Mouse (Mus musculus) forebrain, embryonic 13.5 days (tissue): ENCODE measurements around the gene Aplnr. TPM values are rescaled to one million over a fixed set of nuclear protein-coding genes. Genes with fewer than 3 reads are reported as not detected.

ENCODE experiments used
- ATAC-seq: fragments of 200-750 bp; cut with Nextera tagmentation; 2 replicates; pipeline ENCODE4 v1.8.0; 2017
- H3K27ac ChIP-seq: fragments of 300-500 bp; sonication (generic); 2 replicates; pipeline ENCODE4 v1.5.1; 2015; ENCODE audit warnings: inconsistent platforms, mild to moderate bottlenecking, moderate library complexity
- H3K27me3 ChIP-seq: fragments of 300-500 bp; sonication (generic); 2 replicates; pipeline ENCODE4 v1.6.1; 2015; ENCODE audit warnings: mild to moderate bottlenecking, inconsistent platforms
- H3K36me3 ChIP-seq: fragments of 300-500 bp; sonication (generic); 2 replicates; pipeline ENCODE4 v1.6.1; 2015; ENCODE audit warnings: mild to moderate bottlenecking, inconsistent platforms; ENCODE audit not compliant: poor library complexity, severe bottlenecking
- H3K4me1 ChIP-seq: fragments of 300-500 bp; sonication (generic); 2 replicates; pipeline ENCODE4 v1.6.1; 2015; ENCODE audit warnings: inconsistent platforms
- H3K4me2 ChIP-seq: fragments of 300-500 bp; sonication (generic); 2 replicates; pipeline ENCODE4 v1.6.1; 2015; ENCODE audit warnings: inconsistent platforms, mild to moderate bottlenecking, moderate library complexity
- H3K4me3 ChIP-seq: fragments of 300-500 bp; sonication (generic); 2 replicates; pipeline ENCODE4 v1.5.1; 2015; ENCODE audit warnings: mild to moderate bottlenecking, inconsistent platforms
- H3K9ac ChIP-seq: fragments of 300-500 bp; sonication (generic); 2 replicates; pipeline ENCODE4 v1.6.1; 2015; ENCODE audit warnings: mild to moderate bottlenecking, inconsistent platforms
- H3K9me3 ChIP-seq: fragments of 300-500 bp; sonication (generic); replicated peaks from 2 replicates; pipeline ENCODE4 v1.6.1; 2016; ENCODE audit warnings: inconsistent platforms
- WGBS: fragments of 180-500 bp; shearing (Covaris S2); methylation state at CpG from one replicate; pipeline ENCODE4 v1.1.7; 2015; 5-methylcytosine and 5-hydroxymethylcytosine counted together
- polyA plus RNA-seq: library from polyadenylated mRNA; unstranded; fragments of >200 nt; fragmentation: Nextera tagmentation; extraction: Ambion mirVana; gene quantifications from 2 replicates; pipeline ENCODE4 v1.2.1, GENCODE M21; 2015

Gene Aplnr
- polyA plus RNA-seq, 1 experiment from 2014 or later = 20.0 TPM

DNA sequence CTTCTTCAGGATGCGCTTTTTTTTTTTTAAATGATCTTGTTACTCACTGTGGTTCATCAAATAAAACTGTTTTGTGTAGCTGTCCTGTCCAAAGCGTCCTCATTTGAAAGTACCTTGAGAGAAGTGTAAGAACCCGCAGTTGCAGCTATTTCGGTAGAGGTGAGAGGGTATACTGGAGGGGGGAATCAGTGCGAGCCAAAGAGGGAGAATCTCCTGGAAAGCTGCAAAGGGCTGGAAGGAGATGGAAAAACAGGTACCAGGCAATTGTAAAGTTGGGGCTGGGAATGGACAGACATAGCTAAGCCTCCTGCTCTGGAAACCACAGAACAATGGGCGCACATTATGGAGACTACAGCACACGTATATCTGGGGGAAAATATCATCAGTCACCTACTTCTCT lies 3.8 kb downstream of the Aplnr start:
- Histone ChIP-seq H3K9ac (no peak overlapping the region), H3K9me3 (no peaks in the 10 kb centered on the region), H3K4me1 (no peaks in the 10 kb centered on the region), H3K4me2 (no peak overlapping the region), H3K27ac (no peak overlapping the region), H3K4me3 (no peak overlapping the region), H3K27me3 (no peaks in the 10 kb centered on the region), H3K36me3 (no peaks in the 10 kb centered on the region)
- ATAC-seq = no peak
- WGBS = 84% methylated on average over 7 of the region's 7 CpGs

DNA sequence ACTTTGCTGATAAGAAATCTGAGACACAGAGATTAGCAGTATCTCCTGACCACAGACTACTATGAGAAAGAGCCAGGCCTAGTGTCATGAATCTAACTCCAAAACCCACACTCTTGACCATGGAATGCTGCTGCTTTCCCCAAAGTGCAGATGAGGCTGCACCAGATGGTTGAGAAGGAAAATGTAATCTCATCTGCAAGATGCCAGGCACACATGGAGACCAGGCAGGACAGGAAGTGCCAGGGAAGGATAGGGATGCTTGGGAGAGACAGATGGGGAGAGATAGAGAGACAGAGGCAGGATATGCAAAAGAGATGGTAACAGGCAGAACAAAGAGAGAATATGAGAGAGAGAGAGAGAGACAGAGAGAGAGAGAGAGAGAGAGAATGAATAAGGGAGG lies 4.8 kb downstream of the Aplnr start:
- Histone ChIP-seq H3K9ac (no peak overlapping the region), H3K27me3 (no peaks in the 10 kb centered on the region), H3K9me3 (no peaks in the 10 kb centered on the region), H3K27ac (no peak overlapping the region), H3K4me3 (no peak overlapping the region), H3K4me2 (no peak overlapping the region), H3K4me1 (no peaks in the 10 kb centered on the region), H3K36me3 (no peaks in the 10 kb centered on the region)
- no peak for ATAC-seq

DNA sequence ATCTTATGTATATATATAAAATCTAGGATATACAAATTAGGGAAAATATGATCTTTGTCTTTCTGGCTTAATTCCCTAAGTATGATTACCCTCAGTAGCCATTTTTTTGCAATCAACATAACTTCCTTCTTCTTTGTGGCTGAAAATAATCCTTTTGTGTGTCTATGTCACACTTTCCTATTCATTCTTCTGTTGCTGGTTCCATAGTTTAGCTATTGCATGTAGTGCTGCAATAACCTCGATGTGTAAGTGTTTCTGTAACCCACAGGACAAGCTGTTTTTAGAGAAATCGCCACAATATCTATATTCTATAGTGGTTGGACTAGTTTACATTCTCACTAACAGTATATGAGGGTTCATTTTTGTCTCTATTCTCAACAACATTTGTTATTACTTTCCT lies 8.9 kb downstream of the Aplnr start:
- Histone ChIP-seq H3K4me1 (no peaks in the 10 kb centered on the region), H3K9me3 (no peaks in the 10 kb centered on the region), H3K27me3 (no peaks in the 10 kb centered on the region), H3K4me2 (no peak overlapping the region), H3K27ac (no peak overlapping the region), H3K36me3 (no peaks in the 10 kb centered on the region), H3K4me3 (no peak overlapping the region), H3K9ac (no peak overlapping the region)
- WGBS = 83% methylated on average over 2 of the region's 2 CpGs
- no peak for ATAC-seq

DNA sequence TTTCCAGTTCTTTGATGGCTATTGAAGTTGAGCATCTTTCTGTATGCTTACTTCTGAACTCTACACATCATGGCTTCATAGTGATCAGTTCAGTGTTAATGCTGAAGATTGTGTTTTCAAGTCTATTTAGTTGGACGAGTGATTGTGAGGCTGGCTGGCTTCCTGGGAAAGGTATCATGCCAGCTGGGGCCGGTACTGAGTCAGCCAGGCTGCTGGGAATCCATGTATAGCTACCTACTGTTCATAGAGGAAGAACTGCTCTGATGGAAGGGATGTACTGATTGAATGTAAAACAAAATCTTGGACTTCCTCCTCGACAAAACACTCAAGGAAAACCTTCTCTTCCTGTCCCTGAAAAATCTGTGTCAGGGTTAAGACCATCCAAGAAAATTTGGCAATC lies 9.3 kb downstream of the Aplnr start:
- Histone ChIP-seq H3K36me3 (no peaks in the 10 kb centered on the region), H3K9me3 (no peaks in the 10 kb centered on the region), H3K4me2 (no peak overlapping the region), H3K4me1 (no peaks in the 10 kb centered on the region), H3K27ac (no peak overlapping the region), H3K4me3 (no peak overlapping the region), H3K9ac (no peak overlapping the region), H3K27me3 (no peaks in the 10 kb centered on the region)
- WGBS = 80% methylated on average over 3 of the region's 3 CpGs
- no peak for ATAC-seq

DNA sequence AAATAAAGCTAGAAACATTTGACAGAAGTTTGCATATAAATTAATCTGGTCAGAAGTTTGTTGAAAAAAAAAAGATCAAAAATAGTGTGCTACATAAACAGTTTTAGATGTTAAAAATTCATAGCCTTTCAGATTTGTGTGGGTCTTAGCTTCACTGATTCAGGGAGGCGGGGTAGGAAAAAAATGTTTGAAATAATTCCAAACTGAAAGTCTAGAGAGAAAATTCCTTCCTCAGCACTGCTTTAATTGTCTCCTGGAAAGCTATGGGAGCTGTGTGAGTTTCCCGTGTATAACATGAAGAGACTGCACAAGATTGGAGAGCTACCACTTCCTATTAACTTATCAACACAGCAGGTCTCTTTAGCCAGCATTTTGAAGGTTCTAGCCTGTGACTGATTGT lies 11.5 kb downstream of the Aplnr start:
- no peaks in the 10 kb centered on the region for H3K36me3 ChIP-seq
- 87% methylated on average over 2 of the region's 2 CpGs for WGBS
- no peak overlapping the region for H3K9ac ChIP-seq
- no peak overlapping the region for H3K4me3 ChIP-seq
- no peaks in the 10 kb centered on the region for H3K9me3 ChIP-seq
- no peaks in the 10 kb centered on the region for H3K27me3 ChIP-seq
- no peak overlapping the region for H3K27ac ChIP-seq
- H3K4me1 ChIP-seq = no peaks in the 10 kb centered on the region
- no peak for ATAC-seq
- no peak overlapping the region for H3K4me2 ChIP-seq

DNA sequence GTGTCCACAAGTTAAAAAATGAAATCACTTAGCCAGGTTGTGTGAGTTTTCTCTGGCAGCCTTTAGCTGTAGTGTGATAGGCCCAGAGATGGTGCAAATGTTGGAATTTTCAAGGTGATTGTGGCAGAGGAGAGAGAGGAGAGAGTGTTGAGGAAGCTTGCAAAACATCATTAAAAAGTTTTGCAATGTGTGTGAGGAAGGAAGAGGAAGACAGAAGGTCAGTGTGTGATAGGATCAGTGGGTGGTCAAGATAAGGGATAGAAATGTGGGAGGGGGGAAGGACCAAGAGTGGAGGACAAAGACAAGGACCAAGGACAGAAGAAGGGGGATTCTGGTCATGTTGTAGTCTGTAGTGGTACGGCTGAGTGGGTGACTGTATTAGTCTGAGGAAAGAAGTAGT lies 14.3 kb downstream of the Aplnr start:
- 84% methylated on average over 1 of the region's 1 CpGs for WGBS

DNA sequence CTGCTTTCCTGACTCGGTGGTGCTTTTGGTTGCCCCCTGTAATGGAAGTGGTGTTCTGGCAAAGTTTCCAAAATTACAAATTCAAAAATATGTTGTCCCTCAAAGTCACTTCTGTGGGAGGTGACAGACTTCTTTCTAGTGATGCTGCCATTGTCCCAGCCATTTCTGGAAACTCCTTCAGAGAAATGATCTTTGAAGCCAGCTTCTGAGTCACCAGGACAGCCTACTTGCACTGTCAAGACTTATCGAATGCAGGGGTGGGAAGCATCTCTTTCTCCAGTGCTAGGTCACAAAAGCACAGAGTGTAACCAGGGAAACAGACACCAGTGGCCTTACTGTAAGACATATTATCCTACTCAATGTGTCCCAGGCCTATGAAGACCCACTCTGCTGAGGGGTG lies 15.2 kb downstream of the Aplnr start:
- Histone ChIP-seq H3K36me3 (no peaks in the 10 kb centered on the region), H3K27ac (no peak overlapping the region), H3K4me3 (no peak overlapping the region), H3K9me3 (no peaks in the 10 kb centered on the region), H3K9ac (no peak overlapping the region), H3K27me3 (no peaks in the 10 kb centered on the region), H3K4me2 (no peak overlapping the region), H3K4me1 (no peaks in the 10 kb centered on the region)
- WGBS = 90% methylated on average over 2 of the region's 2 CpGs
- no peak for ATAC-seq

More for the DNA sequence above, 14.3 kb downstream of the Aplnr start:
- Histone ChIP-seq H3K4me2 (no peak overlapping the region), H3K4me3 (no peak overlapping the region), H3K36me3 (no peaks in the 10 kb centered on the region), H3K9me3 (no peaks in the 10 kb centered on the region), H3K27ac (no peak overlapping the region), H3K9ac (no peak overlapping the region), H3K27me3 (no peaks in the 10 kb centered on the region), H3K4me1 (no peaks in the 10 kb centered on the region)
- ATAC-seq = no peak

DNA sequence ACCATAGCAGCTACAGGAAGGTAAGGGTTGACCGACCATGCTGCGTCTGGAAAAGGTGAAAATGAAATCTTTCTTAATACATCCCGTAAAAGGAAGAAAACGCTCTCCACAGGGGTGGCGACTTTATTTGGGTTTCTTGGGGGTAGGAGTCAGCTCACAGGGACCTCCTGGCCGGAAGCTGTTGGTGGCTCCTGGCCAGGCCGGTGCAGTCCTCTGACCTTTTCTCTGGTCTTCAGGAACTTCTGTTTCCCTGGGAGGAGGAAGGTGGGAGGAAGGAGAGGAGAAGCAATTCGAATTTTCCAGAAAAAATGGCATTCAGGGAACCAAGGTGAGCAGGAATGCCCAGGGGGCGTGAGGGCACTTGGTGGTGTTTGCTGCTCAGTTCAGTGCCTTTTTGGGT lies 19.3 kb downstream of the Aplnr start:
- H3K27ac ChIP-seq = no peak overlapping the region
- no peak overlapping the region for H3K9ac ChIP-seq
- no peaks in the 10 kb centered on the region for H3K4me1 ChIP-seq
- WGBS = 82% methylated on average over 9 of the region's 9 CpGs
- no peaks in the 10 kb centered on the region for H3K36me3 ChIP-seq
- H3K27me3 ChIP-seq = no peaks in the 10 kb centered on the region
- H3K4me3 ChIP-seq = no peak overlapping the region
- H3K4me2 ChIP-seq = no peak overlapping the region
- H3K9me3 ChIP-seq = no peaks in the 10 kb centered on the region
- no peak for ATAC-seq

DNA sequence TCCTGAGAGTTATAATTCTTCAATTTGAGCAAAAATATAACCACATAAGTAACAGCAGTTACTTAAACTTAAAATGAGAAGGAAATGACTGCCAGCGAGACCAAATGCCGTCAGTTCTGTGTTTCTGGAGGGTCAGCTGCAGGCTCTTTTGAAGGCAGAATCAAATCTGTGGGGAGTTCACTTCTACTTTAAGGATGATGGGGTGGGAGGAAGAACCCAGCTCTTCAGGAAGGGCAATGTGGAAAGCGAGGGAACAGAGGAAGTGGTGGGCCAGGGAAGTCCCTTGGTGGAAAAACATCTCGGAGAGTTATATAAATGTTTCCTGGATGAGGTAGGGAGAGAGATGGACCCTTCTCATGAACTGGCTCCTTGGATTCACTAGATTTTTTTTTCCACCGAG lies 20.1 kb downstream of the Aplnr start:
- no peak overlapping the region for H3K4me2 ChIP-seq
- 86% methylated on average over 5 of the region's 5 CpGs for WGBS
- H3K27ac ChIP-seq = no peak overlapping the region
- H3K4me3 ChIP-seq = no peak overlapping the region
- H3K27me3 ChIP-seq = no peaks in the 10 kb centered on the region
- no peaks in the 10 kb centered on the region for H3K9me3 ChIP-seq
- H3K9ac ChIP-seq = no peak overlapping the region
- no peak for ATAC-seq
- H3K36me3 ChIP-seq = no peaks in the 10 kb centered on the region
- peaks cover 6% of the 10 kb centered on the region; the same call in 1 of the 2 replicates for H3K4me1 ChIP-seq

DNA sequence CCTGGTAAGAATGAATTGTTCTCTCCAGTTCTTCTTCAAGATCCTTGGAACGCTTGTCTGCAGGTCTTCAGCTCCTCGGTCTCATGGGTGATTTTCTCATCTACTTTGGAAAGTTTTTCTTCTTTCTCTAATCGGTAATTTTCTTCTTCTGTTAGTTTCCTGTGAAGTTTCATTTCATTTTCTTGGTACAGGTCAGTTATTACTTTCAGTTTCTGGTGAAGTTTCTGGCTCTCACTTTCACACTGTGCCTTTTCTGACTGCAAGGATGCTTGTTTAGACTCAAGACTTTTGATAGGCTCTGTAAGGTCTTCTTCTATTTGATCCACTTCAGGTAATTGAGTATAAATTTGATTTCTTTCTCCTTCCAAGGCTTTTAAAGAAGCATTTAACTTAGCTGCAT lies 21.4 kb downstream of the Aplnr start:
- 93% methylated on average over 3 of the region's 3 CpGs for WGBS
- no peaks in the 10 kb centered on the region for H3K36me3 ChIP-seq
- no peaks in the 10 kb centered on the region for H3K27me3 ChIP-seq
- H3K4me1 ChIP-seq = peaks cover 12% of the 10 kb centered on the region
- no peak overlapping the region for H3K4me2 ChIP-seq
- no peak overlapping the region for H3K9ac ChIP-seq
- H3K27ac ChIP-seq = no peak overlapping the region
- H3K9me3 ChIP-seq = no peaks in the 10 kb centered on the region
- ATAC-seq = no peak
- no peak overlapping the region for H3K4me3 ChIP-seq

DNA sequence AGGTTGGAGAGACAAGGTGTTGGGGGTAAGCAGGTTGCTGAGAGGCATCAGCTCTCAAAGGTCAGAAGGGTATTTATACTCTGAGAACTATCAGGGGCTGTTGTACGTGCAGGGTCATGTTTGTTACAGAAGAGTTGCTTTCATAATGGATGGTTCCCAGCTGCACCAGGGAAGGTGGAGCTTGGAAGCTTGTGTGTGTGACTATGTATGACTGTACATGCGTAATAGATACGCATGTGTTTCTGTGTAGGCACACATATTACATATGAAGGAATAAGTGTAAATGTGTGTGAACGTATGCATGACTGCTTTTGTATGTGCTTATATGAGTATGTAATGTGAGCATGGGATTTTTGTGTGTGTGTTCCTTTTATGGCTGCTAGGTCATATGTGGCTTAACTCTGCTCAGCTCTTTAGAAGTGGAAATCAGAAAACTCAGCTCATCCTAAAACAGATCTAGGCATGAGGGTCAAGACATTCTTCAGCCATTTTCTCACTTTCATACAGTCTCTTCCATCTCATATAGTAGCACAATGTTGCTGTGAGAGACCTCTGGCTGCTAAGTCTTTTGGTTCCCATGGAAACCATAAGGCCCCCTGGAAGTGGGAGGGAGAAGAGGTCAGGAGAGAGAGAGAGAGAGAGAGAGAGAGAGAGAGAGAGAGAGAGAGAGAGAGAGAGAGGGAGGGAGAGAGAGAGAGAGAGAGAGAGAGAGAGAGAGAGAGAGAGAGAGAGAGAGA lies 25.0 kb downstream of the Aplnr start:
- WGBS = 76% methylated on average over 4 of the region's 4 CpGs
- H3K27me3 ChIP-seq = no peaks in the 10 kb centered on the region
- no peak overlapping the region for H3K27ac ChIP-seq
- no peaks in the 10 kb centered on the region for H3K9me3 ChIP-seq
- no peak overlapping the region for H3K9ac ChIP-seq
- H3K4me1 ChIP-seq = peaks cover 12% of the 10 kb centered on the region
- H3K4me3 ChIP-seq = no peak overlapping the region
- no peak overlapping the region for H3K4me2 ChIP-seq
- ATAC-seq = peak; percentile 58; the same call in 1 of the 2 replicates
- H3K36me3 ChIP-seq = no peaks in the 10 kb centered on the region

DNA sequence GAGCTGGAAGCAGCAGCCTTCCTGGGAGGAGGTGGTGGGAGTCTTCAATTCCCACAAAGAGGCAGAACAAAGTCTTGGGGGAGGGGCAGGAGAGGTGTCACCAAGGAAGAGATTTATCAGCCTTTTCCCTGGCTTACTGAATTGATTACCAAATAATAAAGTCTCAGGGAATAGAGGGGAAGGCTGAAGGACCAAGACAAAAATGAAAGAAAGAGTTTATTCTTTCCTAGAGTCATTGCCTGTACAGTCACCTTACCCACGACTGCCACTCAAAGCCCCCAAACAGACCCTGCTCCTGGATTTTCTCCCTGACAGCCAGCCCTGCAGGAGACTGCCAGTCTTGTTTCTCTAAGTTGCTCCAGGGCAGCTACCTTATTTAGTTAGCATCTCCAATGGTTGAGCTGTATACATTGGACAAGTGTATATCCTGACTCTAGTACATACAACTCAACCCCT lies 25.6 kb downstream of the Aplnr start:
- Histone ChIP-seq H3K9me3 (no peaks in the 10 kb centered on the region), H3K36me3 (no peaks in the 10 kb centered on the region), H3K4me3 (no peak overlapping the region), H3K27ac (peak overlapping the region; percentile 59), H3K9ac (no peak overlapping the region), H3K4me1 (peaks cover 12% of the 10 kb centered on the region), H3K27me3 (no peaks in the 10 kb centered on the region), H3K4me2 (no peak overlapping the region)
- 0% methylated on average over 1 of the region's 1 CpGs for WGBS
- peak; percentile 55; the same call in 1 of the 2 replicates for ATAC-seq
